Mouse (Mus musculus) liver, postnatal 0 days (tissue): Measurements from ENCODE around the gene Ralgps1.

Experiments used
- CTCF ChIP-seq: sonication (generic); IDR thresholded peaks from 2 replicates; pipeline ENCODE4 v1.5.1; 2016; ENCODE audit warnings: antibody characterized with exemption, low read depth
- EP300 ChIP-seq: IDR thresholded peaks from 2 replicates; pipeline ENCODE4 v1.6.1; 2016; ENCODE audit warnings: antibody characterized with exemption, low read depth, mild to moderate bottlenecking

DNA sequence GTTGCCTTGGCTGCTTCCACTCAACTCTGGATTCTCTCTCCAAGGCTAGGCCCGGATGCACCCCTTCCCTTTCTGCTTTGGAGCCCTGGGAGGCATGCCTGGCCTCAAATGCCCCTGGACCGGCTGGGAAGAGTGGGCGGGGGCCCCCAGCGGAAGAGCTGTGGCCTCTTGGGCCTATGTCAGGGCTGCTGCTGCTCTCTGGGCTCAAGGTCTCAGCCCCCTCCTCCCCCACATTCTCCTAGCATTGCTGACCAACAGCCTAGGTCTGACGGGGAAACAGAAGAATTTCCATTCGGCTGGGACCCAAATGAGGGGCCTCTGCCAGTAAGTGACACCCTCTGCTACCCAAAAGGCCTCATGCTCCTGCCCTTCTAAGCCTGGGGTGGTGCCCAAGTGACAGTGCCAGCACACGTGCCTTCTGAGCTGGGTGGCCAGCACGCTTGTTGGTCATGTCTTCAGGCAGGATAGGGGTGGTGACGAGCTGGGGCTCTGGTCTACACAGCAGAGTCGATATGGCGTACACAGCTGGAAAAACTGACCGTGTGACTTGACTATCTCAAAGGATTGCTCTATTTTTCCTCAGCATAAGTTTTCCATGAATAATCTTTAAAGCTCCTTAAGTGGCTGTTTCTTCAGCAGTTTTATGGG is 210.8 kb downstream of the Ralgps1 start:
- TF ChIP-seq CTCF (no peak), EP300 (no peak)
